Mouse (Mus musculus): ENCODE results near the gene Dock10. TPM values are rescaled to one million over a fixed set of nuclear protein-coding genes. Genes with fewer than 3 reads are reported as not detected.

The Dock10 gene
- polyA plus RNA-seq (2014; fragmentation: Illumina TruSeq; extraction: RNeasy Lipid Tissue Mini Kit (QIAGEN cat#74804)), result 5.7 TPM

DNA sequence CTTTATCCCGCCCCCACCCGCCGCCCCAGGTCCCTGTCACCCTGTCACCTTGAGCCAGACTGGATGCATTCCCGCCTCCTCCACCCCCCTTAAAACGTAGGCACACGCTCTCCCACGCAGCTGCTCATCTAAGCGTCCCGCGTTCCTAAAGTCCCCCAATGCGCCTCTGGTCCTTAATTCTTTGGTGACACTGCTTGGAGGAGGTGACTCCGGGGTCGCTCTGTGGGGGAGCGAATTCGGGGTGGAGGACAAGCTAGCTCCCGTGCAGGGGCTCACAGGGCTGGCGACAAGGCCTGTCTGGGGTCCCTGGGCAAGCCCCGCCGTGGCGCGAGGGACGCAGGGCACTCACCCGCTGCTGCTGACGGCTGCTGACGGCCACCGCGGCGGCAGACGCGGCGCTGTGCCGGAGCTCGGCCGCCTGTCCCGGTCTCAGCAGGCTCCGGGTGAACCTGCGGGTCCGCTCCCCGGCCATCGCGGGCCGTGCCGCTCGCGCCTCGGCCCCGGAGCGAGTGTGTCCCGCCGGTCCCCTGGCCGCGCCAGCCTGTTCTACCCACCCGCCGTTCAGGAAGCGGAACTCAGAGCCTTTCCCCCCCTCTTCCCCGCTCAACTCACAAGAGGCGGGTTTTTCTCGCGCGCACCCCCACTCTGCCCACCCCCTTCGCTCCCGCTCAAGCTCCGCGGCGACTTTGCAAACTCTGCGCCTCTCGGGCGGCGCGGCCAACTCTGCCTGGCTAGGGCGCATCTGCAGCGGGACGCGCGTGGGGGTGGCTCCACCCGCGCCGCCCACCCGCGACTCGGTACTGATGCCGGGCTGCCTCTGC, at the start of gene Dock10:
TSS of gene Dock10 (minus strand) at position 551 of the 821 bp plus-strand sequence.

DNA sequence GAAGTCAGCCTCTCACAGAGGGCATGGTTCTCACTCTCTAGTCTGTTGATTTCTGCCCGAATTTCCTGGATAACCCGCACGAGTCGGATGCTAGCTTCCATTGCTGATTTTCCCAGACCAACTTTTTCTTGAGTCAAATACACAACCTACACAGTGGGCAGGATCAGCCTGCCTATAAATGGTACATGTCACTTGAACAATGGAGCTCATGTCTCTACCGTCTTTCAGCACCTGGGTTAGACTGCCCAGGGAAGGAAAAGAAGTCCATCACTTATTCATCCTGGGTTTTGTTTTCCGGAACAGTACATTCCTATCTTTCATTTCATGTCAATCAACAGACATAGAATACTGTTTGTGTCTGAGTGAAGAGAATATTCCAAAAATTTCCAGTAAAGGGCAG, 297.0 kb downstream of the Dock10 start, which contains the start of gene Gm45261:
TSS of gene Gm45261 (minus strand) at position 101 of the 400 bp plus-strand sequence.

